Mouse (Mus musculus) kidney, embryonic 14.5 days (tissue): ENCODE measurements around the gene Zfp174. TPM values are rescaled to one million over a fixed set of nuclear protein-coding genes. Genes with fewer than 3 reads are reported as not detected.
"Not testable (repeated sequence)": the region's sequence is repeated elsewhere in the genome, so short reads cannot be mapped to it uniquely, and the experiment has no call there.

ENCODE experiments used
- ATAC-seq: fragments of 200-750 bp; cut with Nextera tagmentation; 2 replicates; pipeline ENCODE4 v1.8.0; 2017; ENCODE audit warnings: moderate number of reproducible peaks, mild to moderate bottlenecking, moderate TSS enrichment, moderate library complexity; ENCODE audit not compliant: low FRiP score, low TSS enrichment
- H3K27ac ChIP-seq: fragments of 300-500 bp; sonication (generic); 2 replicates; pipeline ENCODE4 v1.5.1; 2014; ENCODE audit warnings: low read depth, mild to moderate bottlenecking, low read length, moderate library complexity, mixed read lengths
- H3K27me3 ChIP-seq: fragments of 300-500 bp; sonication (generic); 2 replicates; pipeline ENCODE4 v1.6.1; 2014; ENCODE audit warnings: mild to moderate bottlenecking, low read length; ENCODE audit not compliant: control insufficient read depth, insufficient read depth
- H3K36me3 ChIP-seq: fragments of 300-500 bp; sonication (generic); 2 replicates; pipeline ENCODE4 v1.6.1; 2014; ENCODE audit warnings: low read length, mixed read lengths; ENCODE audit not compliant: control insufficient read depth, insufficient read depth
- H3K4me1 ChIP-seq: fragments of 300-500 bp; sonication (generic); 2 replicates; pipeline ENCODE4 v1.6.1; 2014; ENCODE audit warnings: low read length, mixed read lengths; ENCODE audit not compliant: control insufficient read depth, insufficient read depth
- H3K4me2 ChIP-seq: fragments of 300-500 bp; sonication (generic); replicated peaks from 2 replicates; pipeline ENCODE4 v1.6.1; 2014; ENCODE audit warnings: low read depth, mild to moderate bottlenecking, low read length
- H3K4me3 ChIP-seq: fragments of 300-500 bp; sonication (generic); 2 replicates; pipeline ENCODE4 v1.5.1; 2014; ENCODE audit warnings: mild to moderate bottlenecking, low read length
- H3K9ac ChIP-seq: fragments of 300-500 bp; sonication (generic); 2 replicates; pipeline ENCODE4 v1.6.1; 2014; ENCODE audit warnings: low read depth, mild to moderate bottlenecking, low read length, moderate library complexity
- H3K9me3 ChIP-seq: fragments of 300-500 bp; sonication (generic); 2 replicates; pipeline ENCODE4 v1.6.1; 2016; ENCODE audit warnings: low read length; ENCODE audit not compliant: control insufficient read depth
- WGBS: fragments of 180-500 bp; shearing (Covaris S2); extraction: QIAGEN DNeasy Blood & Tissue Kit; methylation state at CpG from one replicate; pipeline ENCODE4 v1.1.7; 2014; 5-methylcytosine and 5-hydroxymethylcytosine counted together
- polyA plus RNA-seq: library from polyadenylated mRNA; unstranded; fragments of >200 nt; fragmentation: Nextera tagmentation; extraction: Ambion mirVana; gene quantifications from 2 replicates; pipeline ENCODE4 v1.2.1, GENCODE M21; 2014

Zfp174 gene
- polyA plus RNA-seq: 0.54 and 1.4 TPM in 2 replicates

- Histone ChIP-seq H3K4me2 (peak within 1 kb of the TSS; percentile 59), H3K4me3 (peak within 1 kb of the TSS; percentile 64), H3K27me3 (no peaks in the 10 kb centered on the region), H3K27ac (no peak within 1 kb of the TSS), H3K4me1 (no peaks in the 10 kb centered on the region), H3K9ac (peak within 1 kb of the TSS; percentile 60; the same call in 1 of the 2 replicates), H3K36me3 (no peaks in the 10 kb centered on the region), H3K9me3 (no peaks in the 10 kb centered on the region)
- peak; percentile 99 for ATAC-seq
- WGBS: 2% methylated on average over 38 of the region's 38 CpGs
Measured at GRCm38 (mm10) chr16:3846711-3847518, at the start of gene Zfp174. Gene Zfp174, plus strand, starts transcription at chr16:3847268.

GRCm38 (mm10) chr16:3808176-3808575 lies 38.9 kb upstream of the Zfp174 start:
- no peak overlapping the region for H3K27ac ChIP-seq
- H3K9me3 ChIP-seq: no peaks in the 10 kb centered on the region
- WGBS: 83% methylated on average over 3 of the region's 3 CpGs
- no peak overlapping the region for H3K4me3 ChIP-seq
- no peak overlapping the region for H3K9ac ChIP-seq
- no peaks in the 10 kb centered on the region for H3K36me3 ChIP-seq
- no peaks in the 10 kb centered on the region for H3K4me1 ChIP-seq
- H3K4me2 ChIP-seq: no peak overlapping the region
- ATAC-seq: no peak
- no peaks in the 10 kb centered on the region for H3K27me3 ChIP-seq

- WGBS: 84% methylated on average over 6 of the region's 6 CpGs
- not testable (repeated sequence) for H3K27ac ChIP-seq
Measured at GRCm38 (mm10) chr16:3814667-3815066, 32.4 kb upstream of the Zfp174 start.

GRCm38 (mm10) chr16:3820202-3820601 lies 26.9 kb upstream of the Zfp174 start:
- no peak for ATAC-seq
- Histone ChIP-seq H3K4me2 (no peak overlapping the region), H3K9me3 (no peaks in the 10 kb centered on the region), H3K4me3 (no peak overlapping the region), H3K9ac (no peak overlapping the region), H3K4me1 (no peaks in the 10 kb centered on the region), H3K36me3 (no peaks in the 10 kb centered on the region), H3K27me3 (no peaks in the 10 kb centered on the region), H3K27ac (no peak overlapping the region)
- 88% methylated on average over 2 of the region's 2 CpGs for WGBS

More at GRCm38 (mm10) chr16:3814667-3815066, 32.4 kb upstream of the Zfp174 start:
- not testable (repeated sequence) for H3K9me3 ChIP-seq, ATAC-seq, H3K4me2 ChIP-seq, H3K9ac ChIP-seq, H3K4me1 ChIP-seq, H3K27me3 ChIP-seq, H3K36me3 ChIP-seq, H3K4me3 ChIP-seq

- 46% methylated on average over 3 of the region's 3 CpGs for WGBS
- no peak for ATAC-seq
- H3K36me3 ChIP-seq: no peaks in the 10 kb centered on the region
- no peak overlapping the region for H3K4me3 ChIP-seq
- H3K27me3 ChIP-seq: no peaks in the 10 kb centered on the region
- no peak overlapping the region for H3K4me2 ChIP-seq
- no peak overlapping the region for H3K27ac ChIP-seq
- no peaks in the 10 kb centered on the region for H3K4me1 ChIP-seq
- H3K9me3 ChIP-seq: no peaks in the 10 kb centered on the region
- H3K9ac ChIP-seq: no peak overlapping the region
Measured at GRCm38 (mm10) chr16:3828021-3828420, 19.0 kb upstream of the Zfp174 start.

- ATAC-seq: no peak
- H3K36me3 ChIP-seq: no peaks in the 10 kb centered on the region
- H3K9ac ChIP-seq: no peak overlapping the region
- WGBS: 84% methylated on average over 2 of the region's 2 CpGs
- H3K27me3 ChIP-seq: no peaks in the 10 kb centered on the region
- no peaks in the 10 kb centered on the region for H3K9me3 ChIP-seq
- no peaks in the 10 kb centered on the region for H3K4me1 ChIP-seq
- no peak overlapping the region for H3K4me3 ChIP-seq
- no peak overlapping the region for H3K4me2 ChIP-seq
- no peak overlapping the region for H3K27ac ChIP-seq
Measured at GRCm38 (mm10) chr16:3829727-3830126, 17.3 kb upstream of the Zfp174 start.

GRCm38 (mm10) chr16:3830588-3831109 lies 16.4 kb upstream of the Zfp174 start, which contains the start of gene Olfr15:
Gene Olfr15, plus strand, starts transcription at chr16:3830878.
- H3K4me2 ChIP-seq: no peak within 1 kb of the TSS
- no peak within 1 kb of the TSS for H3K27ac ChIP-seq
- no peaks in the 10 kb centered on the region for H3K9me3 ChIP-seq
- no peak for ATAC-seq
- no peaks in the 10 kb centered on the region for H3K27me3 ChIP-seq
- H3K4me3 ChIP-seq: no peak within 1 kb of the TSS
- no peak within 1 kb of the TSS for H3K9ac ChIP-seq
- no peaks in the 10 kb centered on the region for H3K4me1 ChIP-seq
- H3K36me3 ChIP-seq: no peaks in the 10 kb centered on the region

- H3K4me1 ChIP-seq: no peaks in the 10 kb centered on the region
- ATAC-seq: no peak
- H3K9me3 ChIP-seq: no peaks in the 10 kb centered on the region
- WGBS: 84% methylated on average over 2 of the region's 2 CpGs
- no peak overlapping the region for H3K9ac ChIP-seq
- H3K36me3 ChIP-seq: no peaks in the 10 kb centered on the region
- H3K27ac ChIP-seq: no peak overlapping the region
- H3K27me3 ChIP-seq: no peaks in the 10 kb centered on the region
- H3K4me3 ChIP-seq: no peak overlapping the region
- no peak overlapping the region for H3K4me2 ChIP-seq
Measured at GRCm38 (mm10) chr16:3835461-3835860, 11.6 kb upstream of the Zfp174 start.

- H3K36me3 ChIP-seq: no peaks in the 10 kb centered on the region
- no peaks in the 10 kb centered on the region for H3K4me1 ChIP-seq
- no peak overlapping the region for H3K4me2 ChIP-seq
- ATAC-seq: peak; percentile 76
- no peak overlapping the region for H3K27ac ChIP-seq
- no peaks in the 10 kb centered on the region for H3K9me3 ChIP-seq
- H3K27me3 ChIP-seq: no peaks in the 10 kb centered on the region
- H3K4me3 ChIP-seq: no peak overlapping the region
- WGBS: 37% methylated on average over 17 of the region's 17 CpGs
- no peak overlapping the region for H3K9ac ChIP-seq
Measured at GRCm38 (mm10) chr16:3839157-3839885, 7.7 kb upstream of the Zfp174 start.
